Mouse (Mus musculus) forelimb bud, embryonic 11.5 days (tissue): ENCODE data around the gene Dclk2.

Experiments used
- DNase-seq: peaks from one replicate; pipeline ENCODE4 v3.0.0-alpha.2; 2012; ENCODE audit warnings: low read depth, low spot score

The Dclk2 gene

DNA sequence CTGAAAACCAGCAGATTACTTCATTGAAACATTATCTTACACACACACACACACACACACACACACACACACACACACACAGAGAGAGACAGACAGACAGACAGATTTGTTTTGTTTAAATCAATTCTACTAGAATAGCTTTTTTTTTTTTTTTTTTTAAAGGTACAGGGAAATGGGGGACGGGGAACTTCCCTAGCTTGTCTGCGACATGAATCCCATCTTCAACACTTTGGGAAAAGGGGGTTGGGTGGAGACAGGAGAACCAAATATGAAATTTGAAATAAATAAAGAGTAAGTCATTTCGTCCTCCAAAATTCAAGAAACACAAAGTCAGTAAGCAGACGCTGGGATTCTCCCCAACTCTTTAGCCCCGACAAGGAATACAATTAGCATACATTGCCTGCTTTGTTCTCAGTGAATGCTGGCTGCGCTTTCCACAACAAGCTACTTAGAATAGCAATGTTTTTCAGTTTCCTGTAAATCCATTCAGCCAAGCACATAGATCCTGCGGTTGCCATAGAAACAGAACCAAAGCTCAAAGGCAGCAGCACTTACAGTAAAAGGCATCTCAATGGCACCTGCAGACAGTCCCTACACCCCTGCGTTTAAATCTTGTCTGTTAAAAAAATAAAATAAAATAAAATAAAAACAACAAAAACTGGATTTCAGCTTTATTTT lies 75.7 kb downstream of the Dclk2 start:
- peak; percentile 41 for DNase-seq

DNA sequence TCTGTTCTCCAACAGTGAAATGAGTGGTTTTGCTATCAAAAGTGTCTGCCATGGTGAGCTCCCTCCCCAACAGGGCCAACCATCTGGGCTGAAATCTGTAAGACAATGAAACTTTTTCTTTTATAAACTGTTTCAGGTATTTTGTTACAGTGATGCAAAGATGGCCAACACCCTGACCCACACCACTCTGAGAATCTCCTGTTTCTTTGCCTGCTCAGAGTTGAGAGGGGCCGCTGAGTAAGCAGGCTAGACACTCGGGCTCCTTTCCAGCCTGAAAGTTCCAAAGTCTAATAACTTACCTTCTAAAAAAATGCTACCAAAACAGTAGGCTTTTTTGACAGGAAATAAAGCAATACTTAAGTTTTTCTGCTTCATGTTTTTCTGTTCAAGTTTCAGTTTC lies 78.2 kb downstream of the Dclk2 start:
- DNase-seq: no peak

DNA sequence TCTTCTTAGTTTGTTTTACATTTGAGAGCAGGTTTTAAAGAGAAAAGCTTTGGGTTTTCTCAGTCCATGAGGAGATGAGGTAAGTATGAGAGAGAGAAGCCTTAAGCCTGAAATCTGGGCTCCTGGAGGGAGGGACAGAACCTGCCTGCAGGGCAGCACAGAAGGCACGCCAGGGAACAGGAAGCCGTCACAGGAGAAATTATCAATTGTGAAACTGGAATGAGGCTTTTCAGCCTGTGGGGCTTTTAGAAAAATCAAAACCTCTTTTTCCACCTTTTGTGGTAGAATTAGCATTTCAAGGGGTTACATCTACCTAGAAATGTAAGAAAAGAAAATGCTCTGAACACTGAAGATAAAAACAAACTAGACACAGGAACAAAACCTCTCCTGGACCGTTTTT lies 81.0 kb downstream of the Dclk2 start:
- no peak for DNase-seq

- no peak for DNase-seq
Observed at GRCm38 (mm10) chr3:86837386-86837785, 83.3 kb downstream of the Dclk2 start.

GRCm38 (mm10) chr3:86835180-86835579 lies 85.5 kb downstream of the Dclk2 start:
- DNase-seq: no peak

GRCm38 (mm10) chr3:86834341-86834740 lies 86.3 kb downstream of the Dclk2 start:
- DNase-seq: no peak

DNA sequence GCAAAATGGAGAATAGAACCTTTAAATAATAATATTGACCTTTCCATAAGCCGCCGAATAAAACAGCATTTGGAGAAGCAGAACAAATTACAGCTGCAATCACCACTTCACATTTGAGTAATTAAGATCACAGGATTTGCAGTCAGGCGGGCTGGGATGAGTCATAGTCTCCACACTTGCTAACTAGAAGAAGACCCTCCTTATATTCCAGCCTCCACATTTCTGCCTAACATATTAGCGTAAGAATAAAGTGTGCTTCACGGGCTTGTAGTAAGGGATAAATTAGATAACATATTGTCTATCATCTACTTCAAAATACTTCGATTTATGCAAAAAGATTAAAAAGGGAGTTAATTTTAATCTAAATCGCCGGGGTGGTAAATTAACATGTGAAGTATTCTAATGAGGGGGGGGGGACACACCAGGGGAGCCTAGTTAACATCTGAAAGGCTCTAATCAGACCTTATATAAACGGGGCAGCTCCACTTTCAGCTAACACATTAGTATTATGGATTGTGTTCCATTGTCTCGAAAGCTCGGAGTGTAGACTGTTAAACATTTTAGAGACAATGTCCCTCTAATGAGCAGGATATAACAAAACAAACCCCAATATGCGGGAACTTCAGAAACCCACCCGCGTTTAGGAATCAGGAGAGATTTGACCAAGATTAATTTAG lies 87.9 kb downstream of the Dclk2 start:
- DNase-seq: no peak

DNA sequence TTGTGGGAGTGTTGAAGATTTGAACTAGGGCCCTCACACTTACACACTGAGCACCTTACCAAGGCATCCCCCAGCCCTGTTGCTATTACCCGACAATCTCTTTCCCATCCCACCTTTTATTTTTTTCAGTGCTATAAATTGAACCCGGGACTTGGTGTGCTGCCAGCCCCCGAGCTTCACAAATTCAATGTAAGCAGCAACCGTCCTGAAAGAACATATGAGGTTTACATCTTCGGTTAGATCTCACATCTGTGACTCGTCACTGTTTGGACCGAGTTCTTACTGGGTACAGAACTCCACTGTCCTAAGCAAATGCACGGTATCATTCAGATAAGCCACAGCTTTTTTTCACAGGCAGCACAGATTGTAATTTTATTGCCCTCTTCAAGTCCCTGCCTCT lies 88.5 kb downstream of the Dclk2 start:
- DNase-seq: no peak

DNA sequence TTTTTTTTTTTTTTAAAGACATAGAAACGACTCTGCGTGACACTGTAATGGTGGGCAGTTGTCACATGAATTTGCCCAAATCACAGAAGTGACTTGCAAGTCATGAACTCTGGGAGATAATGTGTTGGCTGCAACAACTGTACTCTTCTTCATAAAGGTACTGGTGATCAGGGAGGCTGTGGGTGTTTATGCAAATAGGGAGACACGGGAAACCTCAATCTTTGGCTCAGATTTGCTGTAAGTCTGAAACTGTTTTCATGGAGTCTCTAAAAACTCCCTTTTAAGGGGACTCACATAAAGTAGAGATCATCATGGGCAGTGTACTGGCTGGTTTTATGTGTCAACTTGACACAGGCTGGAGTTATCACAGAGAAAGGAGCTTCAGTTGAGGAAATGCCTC lies 93.1 kb downstream of the Dclk2 start:
- DNase-seq: no peak

- no peak for DNase-seq
Observed at GRCm38 (mm10) chr3:86821383-86821782, 99.3 kb downstream of the Dclk2 start.

DNA sequence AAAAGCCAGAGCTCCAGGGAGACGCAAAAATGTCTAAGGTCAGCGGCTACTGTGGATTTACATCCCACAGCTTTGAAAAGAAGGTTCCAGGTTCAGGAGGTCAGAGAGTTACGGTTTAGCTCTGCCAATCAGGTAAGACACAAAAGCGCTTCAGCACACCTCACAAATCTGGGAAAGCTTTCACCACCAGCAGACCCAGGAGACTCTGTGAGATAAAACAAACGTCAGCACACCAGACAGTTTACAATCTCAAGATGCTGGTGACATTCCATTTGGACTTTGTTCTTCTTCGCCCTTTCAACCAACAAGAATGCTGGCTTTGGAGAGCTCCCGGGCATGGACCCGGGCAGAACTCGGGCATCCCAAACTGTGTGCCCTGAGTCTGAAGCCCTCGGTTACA lies 100.3 kb downstream of the Dclk2 start:
- peak; percentile 43 for DNase-seq

DNA sequence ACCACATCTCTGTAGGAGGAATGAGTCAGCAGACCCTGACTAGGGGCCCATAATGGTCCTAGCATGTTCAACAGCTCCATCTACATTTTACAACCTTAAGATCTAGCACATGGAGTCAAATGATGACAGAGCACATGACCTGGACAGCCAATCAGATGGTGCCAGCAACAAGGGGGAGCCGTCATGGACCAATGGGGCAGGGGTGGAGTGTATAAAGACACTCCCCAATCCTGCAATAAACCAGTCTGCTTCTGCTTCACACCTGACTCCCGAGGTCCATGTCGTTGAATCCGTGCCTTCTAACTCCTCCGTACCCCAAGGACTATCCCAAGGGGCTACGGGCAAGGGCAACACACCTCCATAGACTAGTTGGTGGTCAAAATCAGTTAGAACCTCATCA lies 101.3 kb downstream of the Dclk2 start:
- no peak for DNase-seq

GRCm38 (mm10) chr3:86818001-86818585 lies 102.6 kb downstream of the Dclk2 start:
- no peak for DNase-seq

GRCm38 (mm10) chr3:86812689-86813088 lies 108.0 kb downstream of the Dclk2 start:
- peak; percentile 84 for DNase-seq

- no peak for DNase-seq
Observed at GRCm38 (mm10) chr3:86810908-86811307, 109.7 kb downstream of the Dclk2 start.

DNA sequence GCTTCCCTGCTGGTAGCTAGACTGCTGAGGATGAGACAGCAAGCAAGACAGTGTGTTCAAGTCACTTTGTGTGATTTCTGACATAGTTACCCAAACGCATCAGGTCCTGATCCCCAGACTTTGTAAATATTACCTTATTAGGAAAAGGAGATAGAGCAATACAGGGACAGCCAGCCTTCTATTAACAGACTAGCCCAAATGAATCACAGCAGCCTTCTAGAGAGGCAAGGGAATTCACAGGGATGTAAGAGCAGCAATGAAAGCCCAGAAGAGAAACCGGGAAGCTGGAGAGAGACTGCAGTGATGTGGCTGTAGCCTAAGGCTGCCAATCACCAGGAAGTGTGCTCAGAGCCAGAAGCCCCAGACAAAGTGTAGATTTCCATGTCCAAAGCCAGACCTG lies 111.0 kb downstream of the Dclk2 start:
- no peak for DNase-seq

- DNase-seq: no peak
Observed at GRCm38 (mm10) chr3:86809199-86809598, 111.5 kb downstream of the Dclk2 start.

DNA sequence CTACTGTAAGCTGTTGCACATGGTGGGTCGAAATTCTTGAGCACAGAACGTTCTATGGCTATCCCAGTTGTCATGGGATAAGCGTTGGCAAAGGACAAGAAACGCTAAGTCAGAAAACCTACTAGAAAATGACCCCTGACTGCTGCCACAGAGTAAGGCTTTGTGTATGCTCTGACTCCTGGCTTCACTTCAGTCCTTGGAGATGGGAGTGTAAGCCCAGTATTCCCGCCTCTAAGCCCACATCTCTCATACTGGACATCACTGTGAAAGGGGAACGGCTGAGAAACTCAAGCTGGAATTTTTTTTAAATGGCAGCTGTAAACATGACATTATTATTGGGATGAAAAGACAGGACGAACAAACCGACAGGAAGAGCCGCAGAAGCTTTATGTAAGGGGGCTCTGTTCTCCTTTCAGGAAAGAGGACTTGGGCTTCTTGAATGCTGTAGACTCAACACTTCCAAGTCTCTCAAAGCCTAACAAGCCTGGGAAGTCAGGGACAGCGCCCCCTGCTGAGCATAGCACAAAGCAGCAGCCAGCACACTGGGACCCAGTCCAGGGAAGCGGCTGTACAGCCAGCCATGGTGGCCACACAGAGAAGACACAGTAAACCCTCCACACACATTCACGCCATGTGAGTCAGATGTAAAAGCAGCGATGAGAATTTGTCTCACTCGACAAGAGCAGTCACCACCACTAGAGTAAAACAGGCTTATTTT lies 112.7 kb downstream of the Dclk2 start:
- peak; percentile 37 for DNase-seq

- DNase-seq: no peak
Observed at GRCm38 (mm10) chr3:86806834-86807233, 113.8 kb downstream of the Dclk2 start.

DNA sequence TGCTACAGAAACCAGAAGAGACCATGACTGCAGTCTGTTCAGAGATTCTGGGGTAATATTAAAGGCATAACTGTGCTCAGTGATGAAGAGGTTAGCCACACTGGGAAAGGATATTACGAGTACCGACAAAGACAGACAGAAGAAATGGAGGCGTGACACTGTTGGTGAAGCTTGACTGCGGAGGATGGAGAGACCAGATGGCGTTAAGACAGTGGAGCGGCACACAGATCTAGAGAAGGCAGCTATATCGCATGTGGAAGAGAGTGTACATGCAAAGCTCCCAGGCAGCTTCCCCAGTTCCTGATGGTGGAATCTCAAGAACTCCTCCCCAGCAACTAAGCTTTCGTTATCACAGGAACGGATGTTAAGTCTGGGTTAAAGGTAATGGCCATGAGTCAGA lies 116.4 kb downstream of the Dclk2 start:
- DNase-seq: no peak

DNA sequence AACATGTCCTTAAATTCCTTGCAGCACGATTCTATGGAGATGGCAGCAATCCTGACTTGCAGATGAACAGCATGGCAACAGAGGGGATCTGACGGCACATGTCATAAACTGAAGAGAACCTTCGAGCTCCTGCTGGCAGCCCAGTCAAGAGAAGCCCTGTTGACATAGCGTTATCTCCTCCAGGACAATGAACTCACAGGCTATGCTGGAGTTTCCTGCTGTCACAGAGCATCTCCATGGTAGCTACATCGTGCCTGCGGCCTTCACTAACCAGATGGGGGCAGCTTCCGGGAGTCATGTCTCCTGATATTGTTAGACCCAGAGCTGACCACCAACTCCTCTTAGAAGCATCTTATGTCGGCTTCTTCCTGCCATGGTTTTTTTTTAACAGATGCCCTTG lies 117.8 kb downstream of the Dclk2 start:
- no peak for DNase-seq

GRCm38 (mm10) chr3:86800841-86801240 lies 119.8 kb downstream of the Dclk2 start:
- no peak for DNase-seq

- DNase-seq: no peak
Observed at GRCm38 (mm10) chr3:86799041-86799440, 121.6 kb downstream of the Dclk2 start.
